Mouse (Mus musculus) thymus, adult 2 months (tissue): ENCODE data around the gene Stard8.

Source experiments
- CTCF ChIP-seq: fragments of 200-500 bp; IDR thresholded peaks from 2 replicates; pipeline ENCODE4 v1.5.1; 2012; ENCODE audit warnings: mild to moderate bottlenecking, control low read depth, low read length, moderate library complexity, borderline replicate concordance; ENCODE audit not compliant: control insufficient read depth, poor library complexity, insufficient read depth; ENCODE audit errors: extremely low read depth
- POLR2A ChIP-seq: fragments of 200-500 bp; IDR thresholded peaks from 2 replicates; pipeline ENCODE4 v1.6.1; 2012; ENCODE audit warnings: mild to moderate bottlenecking, low read length, control low read depth, moderate library complexity; ENCODE audit not compliant: control insufficient read depth, poor library complexity, insufficient read depth; ENCODE audit errors: extremely low read depth

GRCm38 (mm10) chrX:99035407-99035806 lies 32.4 kb downstream of the Stard8 start:
- TF ChIP-seq POLR2A, result no peak
- TF ChIP-seq CTCF, result no peak
